Mouse (Mus musculus) cerebellum, adult 2 months (tissue): Measurements from ENCODE around the gene Gm13285.
"Not testable (repeated sequence)": the region's sequence is repeated elsewhere in the genome, so short reads cannot be mapped to it uniquely, and the experiment has no call there.

Experiments used
- CTCF ChIP-seq: fragments of 200-500 bp; IDR thresholded peaks from 2 replicates; pipeline ENCODE4 v1.5.1; 2011; ENCODE audit warnings: low read depth, mild to moderate bottlenecking, control low read depth, low read length, moderate library complexity, borderline replicate concordance; ENCODE audit not compliant: insufficient read depth
- POLR2A ChIP-seq: fragments of 200-500 bp; IDR thresholded peaks from 2 replicates; pipeline ENCODE4 v1.6.1; 2011; ENCODE audit warnings: low read length, control low read depth, borderline replicate concordance; ENCODE audit not compliant: insufficient read depth

DNA sequence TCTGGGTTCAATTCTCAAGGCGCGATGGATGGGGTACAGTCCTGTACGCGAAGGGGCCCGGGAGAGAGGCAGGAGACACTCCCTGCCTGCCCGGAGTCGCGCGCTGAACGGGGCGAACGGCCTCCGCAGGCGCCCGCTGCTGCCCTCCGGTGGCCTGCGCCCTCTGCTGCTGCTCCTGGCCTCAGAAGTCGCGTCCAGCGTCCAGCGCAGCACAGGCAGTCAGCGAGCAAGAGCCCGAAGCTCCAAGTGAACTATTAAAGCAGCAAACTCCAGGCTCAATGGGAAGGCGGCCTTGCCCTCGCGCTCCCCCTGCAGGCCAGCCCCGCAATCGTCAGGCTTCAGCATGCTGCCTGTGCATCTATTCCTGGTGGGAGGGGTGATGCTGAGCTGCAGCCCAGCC lies 39.0 kb upstream of the Gm13285 start:
- not testable (repeated sequence) for TF ChIP-seq CTCF, POLR2A
